Mouse (Mus musculus): Measurements from ENCODE around the gene Rai2. TPM values are rescaled to one million over a fixed set of nuclear protein-coding genes. Genes with fewer than 3 reads are reported as not detected.

Rai2 gene
- total RNA-seq, 1 experiment, result not detected

- no peaks in the 10 kb centered on the region for H3K36me3 ChIP-seq (ENCODE audit: control insufficient read depth, insufficient read depth, low read length, poor library complexity, severe bottlenecking)
- no peak overlapping the region for H3K4me3 ChIP-seq (ENCODE audit: insufficient read depth in 1 of 2, low read depth in 1 of 2, low read length in 2 of 2, poor library complexity in 1 of 2, severe bottlenecking in 1 of 2)
- no peak overlapping the region for H3K9ac ChIP-seq (ENCODE audit: insufficient read depth, low read depth, low read length, poor library complexity, severe bottlenecking)
- DNase-seq (ENCODE audit: low read depth, low spot score), result no peak
- in situ Hi-C loops (cut with MboI; ENCODE audit: low sequenced_read_pairs in 2 of 2, unreplicated experiment in 2 of 2), result no loop called here
- no peak for TF ChIP-seq ZNF384 (IDR thresholded peaks at IDR 0.05; ENCODE audit: low read depth, low read length)
- no peak for TF ChIP-seq HCFC1 (IDR thresholded peaks at IDR 0.05; ENCODE audit: borderline replicate concordance, insufficient read depth, low read length)
- no peak for TF ChIP-seq MAFK (IDR thresholded peaks at IDR 0.05; ENCODE audit: insufficient read depth, low read depth, low read length)
- TF ChIP-seq CHD2 (IDR thresholded peaks at IDR 0.05; ENCODE audit: low read depth, low read length), result no peak
- no peak for TF ChIP-seq ZC3H11A (IDR thresholded peaks at IDR 0.05; ENCODE audit: borderline replicate concordance, low read depth, low read length)
- H3K4me1 ChIP-seq (ENCODE audit: control insufficient read depth in 2 of 2, insufficient read depth in 2 of 2, low read length in 2 of 2, poor library complexity in 1 of 2), result peaks cover 0 to 3% of the 10 kb centered on the region in 2 experiments; a peak in 1 of 4 replicates
- H3K9me3 ChIP-seq (ENCODE audit: control insufficient read depth, insufficient read depth, low read depth, low read length), result no peaks in the 10 kb centered on the region
- no peak overlapping the region for H3K27ac ChIP-seq (ENCODE audit: insufficient read depth, low read depth, low read length, poor library complexity, severe bottlenecking)
Measured at GRCm38 (mm10) chrX:161718548-161718947, 1.7 kb downstream of the Rai2 start.

- no peak overlapping the region for H3K27ac ChIP-seq (ENCODE audit: insufficient read depth, low read depth, low read length, poor library complexity, severe bottlenecking)
- no peaks in the 10 kb centered on the region for H3K9me3 ChIP-seq (ENCODE audit: control insufficient read depth, insufficient read depth, low read depth, low read length)
- H3K36me3 ChIP-seq (ENCODE audit: control insufficient read depth, insufficient read depth, low read length, poor library complexity, severe bottlenecking), result no peaks in the 10 kb centered on the region
- no peak overlapping the region for H3K9ac ChIP-seq (ENCODE audit: insufficient read depth, low read depth, low read length, poor library complexity, severe bottlenecking)
- no peak for DNase-seq (ENCODE audit: low read depth, low spot score)
- TF ChIP-seq ZC3H11A (IDR thresholded peaks at IDR 0.05; ENCODE audit: borderline replicate concordance, low read depth, low read length) (no peak), MAFK (IDR thresholded peaks at IDR 0.05; ENCODE audit: insufficient read depth, low read depth, low read length) (no peak), HCFC1 (IDR thresholded peaks at IDR 0.05; ENCODE audit: borderline replicate concordance, insufficient read depth, low read length) (no peak), ZNF384 (IDR thresholded peaks at IDR 0.05; ENCODE audit: low read depth, low read length) (no peak), CHD2 (IDR thresholded peaks at IDR 0.05; ENCODE audit: low read depth, low read length) (no peak)
- H3K4me1 ChIP-seq (ENCODE audit: control insufficient read depth in 2 of 2, insufficient read depth in 2 of 2, low read length in 2 of 2, poor library complexity in 1 of 2), result peaks cover 0 to 3% of the 10 kb centered on the region in 2 experiments; a peak in 1 of 4 replicates
- in situ Hi-C loops (cut with MboI; ENCODE audit: low sequenced_read_pairs in 2 of 2, unreplicated experiment in 2 of 2), result no loop called here
- no peak overlapping the region for H3K4me3 ChIP-seq (ENCODE audit: insufficient read depth in 1 of 2, low read depth in 1 of 2, low read length in 2 of 2, poor library complexity in 1 of 2, severe bottlenecking in 1 of 2)
Measured at GRCm38 (mm10) chrX:161721082-161721481, 4.2 kb downstream of the Rai2 start.

- Histone ChIP-seq H3K4me1 (ENCODE audit: control insufficient read depth in 2 of 2, insufficient read depth in 2 of 2, low read length in 2 of 2, poor library complexity in 1 of 2) (peaks cover 0 to 3% of the 10 kb centered on the region in 2 experiments; a peak in 1 of 4 replicates), H3K36me3 (ENCODE audit: control insufficient read depth, insufficient read depth, low read length, poor library complexity, severe bottlenecking) (no peaks in the 10 kb centered on the region), H3K27ac (ENCODE audit: insufficient read depth, low read depth, low read length, poor library complexity, severe bottlenecking) (no peak overlapping the region), H3K9ac (ENCODE audit: insufficient read depth, low read depth, low read length, poor library complexity, severe bottlenecking) (no peak overlapping the region), H3K9me3 (ENCODE audit: control insufficient read depth, insufficient read depth, low read depth, low read length) (no peaks in the 10 kb centered on the region), H3K4me3 (ENCODE audit: insufficient read depth in 1 of 2, low read depth in 1 of 2, low read length in 2 of 2, poor library complexity in 1 of 2, severe bottlenecking in 1 of 2) (no peak overlapping the region)
- TF ChIP-seq MAFK (IDR thresholded peaks at IDR 0.05; ENCODE audit: insufficient read depth, low read depth, low read length) (no peak), CHD2 (IDR thresholded peaks at IDR 0.05; ENCODE audit: low read depth, low read length) (no peak), ZNF384 (IDR thresholded peaks at IDR 0.05; ENCODE audit: low read depth, low read length) (no peak), HCFC1 (IDR thresholded peaks at IDR 0.05; ENCODE audit: borderline replicate concordance, insufficient read depth, low read length) (no peak), ZC3H11A (IDR thresholded peaks at IDR 0.05; ENCODE audit: borderline replicate concordance, low read depth, low read length) (no peak)
- in situ Hi-C loops (cut with MboI; ENCODE audit: low sequenced_read_pairs in 2 of 2, unreplicated experiment in 2 of 2), result no loop called here
- no peak for DNase-seq (ENCODE audit: low read depth, low spot score)
Measured at GRCm38 (mm10) chrX:161723391-161723808, 6.5 kb downstream of the Rai2 start.

GRCm38 (mm10) chrX:161726257-161726656 is 9.4 kb downstream of the Rai2 start:
- Histone ChIP-seq H3K27ac (ENCODE audit: insufficient read depth, low read depth, low read length, poor library complexity, severe bottlenecking) (no peak overlapping the region), H3K9me3 (ENCODE audit: control insufficient read depth, insufficient read depth, low read depth, low read length) (no peaks in the 10 kb centered on the region), H3K4me1 (ENCODE audit: control insufficient read depth in 2 of 2, insufficient read depth in 2 of 2, low read length in 2 of 2, poor library complexity in 1 of 2) (no peaks in the 10 kb centered on the region), H3K9ac (ENCODE audit: insufficient read depth, low read depth, low read length, poor library complexity, severe bottlenecking) (no peak overlapping the region), H3K36me3 (ENCODE audit: control insufficient read depth, insufficient read depth, low read length, poor library complexity, severe bottlenecking) (no peaks in the 10 kb centered on the region), H3K4me3 (ENCODE audit: insufficient read depth in 1 of 2, low read depth in 1 of 2, low read length in 2 of 2, poor library complexity in 1 of 2, severe bottlenecking in 1 of 2) (no peak overlapping the region)
- TF ChIP-seq CHD2 (IDR thresholded peaks at IDR 0.05; ENCODE audit: low read depth, low read length) (no peak), MAFK (IDR thresholded peaks at IDR 0.05; ENCODE audit: insufficient read depth, low read depth, low read length) (no peak), HCFC1 (IDR thresholded peaks at IDR 0.05; ENCODE audit: borderline replicate concordance, insufficient read depth, low read length) (no peak), ZNF384 (IDR thresholded peaks at IDR 0.05; ENCODE audit: low read depth, low read length) (no peak)
- in situ Hi-C loops (cut with MboI; ENCODE audit: low sequenced_read_pairs in 2 of 2, unreplicated experiment in 2 of 2), result no loop called here
- DNase-seq (ENCODE audit: low read depth, low spot score), result no peak

- no peak for DNase-seq (ENCODE audit: low read depth, low spot score)
- no peaks in the 10 kb centered on the region for H3K9me3 ChIP-seq (ENCODE audit: control insufficient read depth, insufficient read depth, low read depth, low read length)
- H3K36me3 ChIP-seq (ENCODE audit: control insufficient read depth, insufficient read depth, low read length, poor library complexity, severe bottlenecking), result no peaks in the 10 kb centered on the region
- H3K9ac ChIP-seq (ENCODE audit: insufficient read depth, low read depth, low read length, poor library complexity, severe bottlenecking), result no peak overlapping the region
- no peaks in the 10 kb centered on the region for H3K4me1 ChIP-seq (ENCODE audit: control insufficient read depth in 2 of 2, insufficient read depth in 2 of 2, low read length in 2 of 2, poor library complexity in 1 of 2)
- in situ Hi-C loops (cut with MboI; ENCODE audit: low sequenced_read_pairs in 2 of 2, unreplicated experiment in 2 of 2), result no loop called here
- no peak overlapping the region for H3K27ac ChIP-seq (ENCODE audit: insufficient read depth, low read depth, low read length, poor library complexity, severe bottlenecking)
- H3K4me3 ChIP-seq (ENCODE audit: insufficient read depth in 1 of 2, low read depth in 1 of 2, low read length in 2 of 2, poor library complexity in 1 of 2, severe bottlenecking in 1 of 2), result no peak overlapping the region
- TF ChIP-seq MAFK (IDR thresholded peaks at IDR 0.05; ENCODE audit: insufficient read depth, low read depth, low read length) (no peak), HCFC1 (IDR thresholded peaks at IDR 0.05; ENCODE audit: borderline replicate concordance, insufficient read depth, low read length) (no peak), ZNF384 (IDR thresholded peaks at IDR 0.05; ENCODE audit: low read depth, low read length) (no peak), CHD2 (IDR thresholded peaks at IDR 0.05; ENCODE audit: low read depth, low read length) (no peak), ZC3H11A (IDR thresholded peaks at IDR 0.05; ENCODE audit: borderline replicate concordance, low read depth, low read length) (no peak)
Measured at GRCm38 (mm10) chrX:161728507-161728906, 11.6 kb downstream of the Rai2 start.

All from ES-E14 (cell line).